Mouse (Mus musculus): ENCODE data around the gene Bnc1. TPM values are rescaled to one million over a fixed set of nuclear protein-coding genes. Genes with fewer than 3 reads are reported as not detected.

The Bnc1 gene
- polyA plus RNA-seq, 1 experiment, result 1.7 TPM

Other genes with a start within 250 kb of the Bnc1 start
- gene Ramac, start 229.4 kb downstream of the Bnc1 start, polyA plus RNA-seq (2012; rRNA removed), result 16.7 and 17.7 TPM in 2 replicates
- 35.6 and 60.7 TPM in 2 replicates for gene 3110040N11Rik, start 202.8 kb downstream of the Bnc1 start, polyA plus RNA-seq (2012; rRNA removed)
- 39.4 and 48.1 TPM in 2 replicates for gene Btbd1, start 162.9 kb downstream of the Bnc1 start, polyA plus RNA-seq (2012; rRNA removed)
- not detected in 2 replicates for gene Gm10160, start 136.5 kb downstream of the Bnc1 start, polyA plus RNA-seq (2012; rRNA removed)
- 33.7 and 36.5 TPM in 2 replicates for gene Tm6sf1, start 133.3 kb downstream of the Bnc1 start, polyA plus RNA-seq (2012; rRNA removed)
- 3.1 and 4.5 TPM in 2 replicates for gene Hdgfl3, start 57.8 kb downstream of the Bnc1 start, polyA plus RNA-seq (2012; rRNA removed)
- gene Sh3gl3, start 181.5 kb upstream of the Bnc1 start, polyA plus RNA-seq (2012; rRNA removed), result 3.5 and 3.9 TPM in 2 replicates

All from gonadal fat pad, adult 2 months (tissue).